16 mouse cellular contexts compared by ENCODE assay signal in genomic region chr19:54070521-54070920, GRCm38 (mm10). TPM values are rescaled to one million over a fixed set of nuclear protein-coding genes. Genes with fewer than 3 reads are reported as not detected.
A peak's percentile ranks its signal among the peaks of the same experiment; 100 is the strongest.
DNase-seq lines count a peak whose midpoint lies in the region; ATAC-seq and TF ChIP-seq lines count a peak whose summit lies in the region.
"Had no signal": no experiment of that assay in that cellular context is flagged by ENCODE, and none has a peak within 500 bp of the region (broad histone marks: within the 10 kb centered on the region; RNA-seq: fewer than 3 reads in every experiment).

No protein-coding gene starts in this region.

- TF ChIP-seq EP300 in heart, adult 2 months (IDR thresholded peaks at IDR 0.05; ENCODE audit: insufficient read depth, low read depth, low read length): no peak

- no peaks in the 10 kb centered on the region for H3K36me3 ChIP-seq in heart, adult 2 months (ENCODE audit: control insufficient read depth, insufficient read depth, low read length)
- no peaks in the 10 kb centered on the region for H3K36me3 ChIP-seq in thymus, adult 2 months (ENCODE audit: control insufficient read depth, insufficient read depth, low read length)
- H3K36me3 ChIP-seq: heart, embryonic 15.5 days; hindbrain, embryonic 13.5 days; liver, embryonic 13.5 days had no signal

- H3K9ac ChIP-seq in heart, adult 2 months (ENCODE audit: low read depth, low read length): no peak overlapping the region
- H3K9ac ChIP-seq: heart, embryonic 15.5 days; hindbrain, embryonic 13.5 days; liver, embryonic 13.5 days had no signal

- TF ChIP-seq CTCF in heart, adult 2 months (IDR thresholded peaks at IDR 0.05): no peak
- no peak for TF ChIP-seq CTCF in thymus, adult 2 months (IDR thresholded peaks at IDR 0.05; ENCODE audit: borderline replicate concordance, control insufficient read depth, extremely low read depth, insufficient read depth, low read length, poor library complexity)

- H3K4me1 ChIP-seq in heart, adult 2 months (ENCODE audit: control insufficient read depth, insufficient read depth, low read length): no peaks in the 10 kb centered on the region
- no peaks in the 10 kb centered on the region for H3K4me1 ChIP-seq in thymus, adult 2 months (replicated peaks; ENCODE audit: control insufficient read depth, insufficient read depth, low read length)
- H3K4me1 ChIP-seq: heart, embryonic 15.5 days; hindbrain, embryonic 13.5 days; liver, embryonic 13.5 days had no signal

- intact Hi-C loops in heart, adult 2 months (cut with DNase I): no loop called here

- no peak for TF ChIP-seq POLR2A in heart, adult 2 months (IDR thresholded peaks at IDR 0.05; ENCODE audit: insufficient read depth, low read depth, low read length)
- TF ChIP-seq POLR2A in thymus, adult 2 months (IDR thresholded peaks at IDR 0.05; ENCODE audit: control insufficient read depth, extremely low read depth, insufficient read depth, low read length, poor library complexity): no peak

- ATAC-seq in CD4-positive, CD25-positive, alpha-beta regulatory T cell, adult 4 months: no peak

- 51% methylated on average over 5 of the region's 5 CpGs for WGBS in heart, adult 2 months
- WGBS in thymus, adult 2 months: 71% methylated on average over 5 of the region's 5 CpGs

- no peaks in the 10 kb centered on the region for H3K79me2 ChIP-seq in heart, adult 2 months (replicated peaks; ENCODE audit: control insufficient read depth, insufficient read depth, low read length)

- H3K27ac ChIP-seq in heart, adult 2 months: no peak overlapping the region
- H3K27ac ChIP-seq in thymus, adult 2 months (ENCODE audit: control insufficient read depth, insufficient read depth, low read length): no peak overlapping the region
- H3K27ac ChIP-seq: heart, embryonic 15.5 days; hindbrain, embryonic 13.5 days; liver, embryonic 13.5 days had no signal

- no peak overlapping the region for H3K4me3 ChIP-seq in heart, adult 2 months
- no peak overlapping the region for H3K4me3 ChIP-seq in thymus, adult 2 months (ENCODE audit: control insufficient read depth, insufficient read depth, low read length)
- H3K4me3 ChIP-seq: heart, embryonic 15.5 days; hindbrain, embryonic 13.5 days; liver, embryonic 13.5 days; myocyte had no signal

- peak; percentile 22 to 27 for DNase-seq in heart, adult 2 months
- DNase-seq in heart, postnatal 4 days: no peak
- peak; percentile 16 for DNase-seq in ovary, postnatal 36 days (ENCODE audit: low spot score)
- no peak for DNase-seq in ovary, postnatal 10 days (ENCODE audit: low spot score)
- DNase-seq in lung, postnatal 10 days: peak; percentile 44
- peak; percentile 44 for DNase-seq in urinary bladder, postnatal 25 days (ENCODE audit: low spot score)
- DNase-seq in thymus, adult 2 months: no peak
- DNase-seq: adrenal gland, postnatal 36 days; cerebellum, postnatal 10 days; gastrocnemius, postnatal 14 days; liver, embryonic 13.5 days; thymus, postnatal 36 days had no signal

- no peaks in the 10 kb centered on the region for H3K27me3 ChIP-seq in heart, adult 2 months (ENCODE audit: control insufficient read depth, insufficient read depth, low read length)
- no peaks in the 10 kb centered on the region for H3K27me3 ChIP-seq in thymus, adult 2 months (ENCODE audit: control insufficient read depth, insufficient read depth, low read length)
- H3K27me3 ChIP-seq: heart, embryonic 15.5 days; hindbrain, embryonic 13.5 days; liver, embryonic 13.5 days had no signal

RNA-seq across cellular contexts. Expression of gene Adra2a, which starts 26.6 kb away (rescaled TPM):
- total RNA-seq in heart, adult 2 months (2021): under 1 TPM; 0.23 to 0.25 TPM
- polyA plus RNA-seq in heart, adult 2 months (2012; rRNA removed): 0.06 and 0.20 TPM in 2 replicates
- total RNA-seq in heart, postnatal 4 days (2021): under 1 TPM; 0.14 to 0.19 TPM
- 2.6 and 3.0 TPM in 2 replicates for polyA plus RNA-seq in thymus, adult 2 months (2012; rRNA removed)
- polyA plus RNA-seq in CD4-positive, CD25-positive, alpha-beta regulatory T cell, adult 4 months (2017; shearing (Covaris generic)): not detected

Comparison
In these comparisons a context has a peak if more than half of its experiments do, and no peak if none do; other contexts are left out.
1. DNase-seq: peak in heart, adult 2 months (2 of 2), ovary, postnatal 36 days (single experiment), lung, postnatal 10 days (single experiment) and urinary bladder, postnatal 25 days (single experiment); none in heart, postnatal 4 days (single experiment), ovary, postnatal 10 days (single experiment) and thymus, adult 2 months (single experiment).